Mouse (Mus musculus): ENCODE measurements around the gene Dbi.

Dbi gene

DNA sequence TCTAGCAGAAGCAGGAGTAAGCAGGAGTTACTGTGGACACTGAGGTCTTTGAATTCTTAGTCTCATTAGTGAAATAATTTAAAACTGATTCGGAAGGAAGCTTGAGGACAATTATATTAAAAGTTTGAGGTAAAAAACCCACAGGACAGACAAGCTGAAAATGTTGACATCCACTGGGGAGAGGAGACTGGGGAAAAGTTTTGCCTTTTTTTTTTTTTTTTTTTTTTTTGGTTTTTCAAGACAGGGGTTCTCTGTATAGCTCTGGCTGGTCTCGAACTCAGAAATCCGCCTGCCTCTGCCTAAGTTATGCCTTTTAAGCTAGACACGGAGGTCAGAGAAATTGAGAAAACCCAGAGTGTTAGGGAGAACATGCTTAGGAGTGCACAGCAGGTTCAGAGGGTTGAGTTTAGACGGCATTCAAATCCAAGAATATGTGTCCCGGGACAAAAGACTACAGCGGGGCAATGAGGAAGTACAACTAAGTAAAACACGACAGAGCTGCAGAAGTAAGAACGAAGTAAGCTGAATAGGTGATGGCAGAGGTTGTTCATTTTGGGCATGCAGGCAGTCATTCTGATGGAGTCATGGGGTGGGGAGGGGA, 1.2 kb upstream of the Dbi start:
- in situ Hi-C loops (cut with MboI, MseI): loop anchor here (10.0 kb wide), 1 partner anchor 1727 kb away; no protein-coding TSS in a partner anchor

DNA sequence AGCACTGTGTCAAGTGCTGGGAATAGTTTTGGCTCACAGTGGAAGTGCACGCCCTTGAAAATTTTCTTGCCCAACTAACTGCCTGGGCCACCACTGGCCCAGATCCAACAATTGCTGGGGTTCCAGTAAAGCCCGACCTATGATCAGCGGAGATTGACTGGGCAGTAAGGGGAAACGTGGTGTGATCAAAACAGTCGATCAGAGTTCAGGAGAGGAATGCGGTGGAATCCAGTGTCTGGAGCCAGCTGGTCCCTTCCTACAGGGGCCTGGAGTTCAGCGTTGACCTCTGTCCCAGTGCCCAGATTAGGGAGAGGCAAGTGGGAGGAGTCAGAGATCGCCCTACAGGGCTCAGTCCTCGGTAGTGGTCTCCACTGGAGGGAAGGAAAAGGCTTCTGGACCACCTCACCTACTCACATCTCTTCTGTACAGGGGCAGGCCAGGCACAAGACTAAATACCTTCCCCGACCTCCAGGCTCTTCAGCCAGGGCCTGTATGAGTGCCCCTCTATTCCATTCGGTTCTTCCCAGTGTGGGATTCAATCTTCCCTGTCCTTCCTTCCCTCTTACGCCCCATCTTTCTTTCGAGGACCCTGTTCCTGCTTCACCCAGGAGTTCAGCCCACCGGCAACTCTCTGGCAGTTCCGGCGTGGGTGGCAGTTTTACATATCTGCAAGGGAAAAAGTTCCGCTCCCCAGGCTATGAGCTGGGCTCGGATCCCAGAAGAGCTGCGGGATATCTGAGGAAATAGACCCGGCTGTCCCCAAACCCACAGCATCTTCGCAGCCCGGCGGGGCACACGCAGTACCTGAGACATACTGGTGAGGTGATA, 523 bp downstream of the Dbi start:
- in situ Hi-C loops (cut with MboI, MseI): loop anchor here (10.0 kb wide), 1 partner anchor 1726 kb away; no protein-coding TSS in a partner anchor

DNA sequence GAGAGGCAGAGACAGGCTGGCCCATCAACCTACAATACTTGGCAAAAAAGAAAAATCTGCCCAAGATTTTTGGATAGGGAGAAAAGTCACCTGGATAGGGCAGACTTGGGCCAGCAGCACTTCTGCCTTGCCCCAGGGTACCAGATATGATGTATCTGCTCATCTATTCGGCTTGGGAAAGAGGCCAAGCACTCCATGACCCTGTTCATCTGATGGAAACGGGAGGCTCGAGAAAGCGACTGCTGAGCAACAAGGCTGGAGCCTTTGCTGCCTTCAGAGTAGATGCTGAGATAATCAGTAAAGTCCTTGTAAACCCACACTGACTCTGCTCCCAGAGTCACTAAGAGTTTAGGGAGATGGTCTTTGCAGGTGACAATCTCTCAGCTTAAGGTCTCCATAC, 1.5 kb downstream of the Dbi start:
- in situ Hi-C loops (cut with MboI, MseI): no loop called here

DNA sequence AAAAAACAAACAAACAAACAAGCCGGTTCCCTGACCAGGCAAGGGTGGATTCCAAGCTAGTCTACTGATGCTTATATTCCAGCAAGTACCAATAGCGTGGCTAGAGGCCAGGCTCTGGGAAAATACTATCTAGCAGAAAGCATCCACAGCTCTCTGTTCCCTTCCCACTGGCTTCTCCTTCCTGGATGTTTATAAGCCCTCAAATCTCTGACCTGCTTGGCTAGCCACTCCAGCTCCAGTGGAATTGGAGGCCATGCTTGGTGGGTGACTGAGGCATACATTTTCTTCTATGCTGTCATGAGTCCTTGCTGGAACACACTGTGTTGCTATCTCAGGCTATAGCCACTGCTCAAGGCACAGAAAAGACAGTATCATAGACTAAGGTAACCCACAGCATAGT, 2.0 kb downstream of the Dbi start:
- in situ Hi-C loops (cut with MboI, MseI): no loop called here

GRCm38 (mm10) chr1:120116106-120116505, 4.8 kb downstream of the Dbi start:
- in situ Hi-C loops (cut with MboI, MseI): no loop called here

- in situ Hi-C loops (cut with MboI, MseI): no loop called here
Observed at GRCm38 (mm10) chr1:120115671-120116081, 5.2 kb downstream of the Dbi start.

GRCm38 (mm10) chr1:120112251-120113187, 8.4 kb downstream of the Dbi start:
- in situ Hi-C loops (cut with MboI, MseI): no loop called here

GRCm38 (mm10) chr1:120111766-120112165, 9.1 kb downstream of the Dbi start:
- in situ Hi-C loops (cut with MboI, MseI): no loop called here

GRCm38 (mm10) chr1:120109741-120110432, 11.0 kb downstream of the Dbi start:
- in situ Hi-C loops (cut with MboI, MseI): no loop called here

GRCm38 (mm10) chr1:120105556-120105959, 15.3 kb downstream of the Dbi start:
- in situ Hi-C loops (cut with MboI, MseI): no loop called here

- in situ Hi-C loops (cut with MboI, MseI): no loop called here
Observed at GRCm38 (mm10) chr1:120101227-120101609, 19.7 kb downstream of the Dbi start.

GRCm38 (mm10) chr1:120100456-120101226, 20.2 kb downstream of the Dbi start:
- in situ Hi-C loops (cut with MboI, MseI): no loop called here

DNA sequence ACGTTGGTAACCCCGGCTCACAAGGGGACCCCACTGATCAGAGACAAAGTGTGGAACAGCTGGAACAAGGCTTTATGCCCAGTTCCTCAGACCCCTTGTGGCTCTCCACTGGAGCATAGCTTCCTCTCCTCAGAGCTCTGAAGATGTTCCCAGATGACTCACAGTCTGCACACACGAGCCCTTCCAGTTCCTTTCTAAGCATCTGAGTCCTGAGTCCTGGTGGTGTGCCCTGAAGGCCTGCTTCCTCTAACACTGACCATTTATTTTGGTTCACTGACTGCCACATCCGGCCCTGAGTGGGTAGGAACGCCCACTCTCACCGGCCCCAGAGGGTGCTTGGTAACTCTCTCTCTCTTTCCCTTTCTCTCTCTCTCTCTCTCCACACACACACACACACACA, 21.4 kb downstream of the Dbi start:
- in situ Hi-C loops (cut with MboI, MseI): no loop called here

DNA sequence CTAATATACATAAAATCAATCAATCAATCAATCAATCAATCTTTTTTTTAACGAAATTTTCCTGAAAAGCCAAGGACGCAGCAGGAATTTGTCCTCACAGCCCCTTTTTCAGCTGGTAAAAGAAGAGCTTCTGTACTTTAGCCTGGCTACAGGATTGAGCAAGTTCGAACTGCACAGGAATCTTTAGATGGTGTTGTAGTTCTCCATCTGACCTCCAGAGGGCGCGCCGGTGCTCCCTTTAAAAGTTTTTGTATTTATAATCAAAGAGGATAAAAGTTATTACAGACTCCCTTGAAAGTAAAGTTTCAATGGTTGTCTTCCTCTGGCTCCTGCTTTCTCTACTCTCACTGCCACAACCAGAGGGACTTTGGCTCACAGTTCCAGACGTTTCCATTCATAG, 22.6 kb downstream of the Dbi start:
- in situ Hi-C loops (cut with MboI, MseI): no loop called here

DNA sequence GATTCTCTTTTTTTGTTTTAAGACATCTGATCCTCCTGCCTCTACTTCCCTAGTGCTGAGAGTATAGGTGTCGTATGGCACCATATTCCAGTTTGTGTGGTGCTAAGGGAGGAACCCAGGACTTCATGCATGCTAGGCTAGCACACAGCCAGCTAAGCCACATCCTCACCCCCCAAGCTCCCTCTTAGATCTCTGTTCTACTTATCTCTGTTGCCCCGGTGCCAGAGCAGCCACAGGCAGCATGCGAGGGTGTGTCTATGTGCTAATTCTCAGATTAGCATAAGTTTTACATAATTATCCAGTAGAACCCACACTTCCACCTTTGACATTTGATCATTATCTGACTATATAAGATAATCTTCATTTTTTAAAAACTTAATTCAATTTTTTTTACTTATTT, 26.0 kb downstream of the Dbi start:
- in situ Hi-C loops (cut with MboI, MseI): loop anchor here (5.0 kb wide), 1 partner anchor 63 kb away; no protein-coding TSS in a partner anchor

DNA sequence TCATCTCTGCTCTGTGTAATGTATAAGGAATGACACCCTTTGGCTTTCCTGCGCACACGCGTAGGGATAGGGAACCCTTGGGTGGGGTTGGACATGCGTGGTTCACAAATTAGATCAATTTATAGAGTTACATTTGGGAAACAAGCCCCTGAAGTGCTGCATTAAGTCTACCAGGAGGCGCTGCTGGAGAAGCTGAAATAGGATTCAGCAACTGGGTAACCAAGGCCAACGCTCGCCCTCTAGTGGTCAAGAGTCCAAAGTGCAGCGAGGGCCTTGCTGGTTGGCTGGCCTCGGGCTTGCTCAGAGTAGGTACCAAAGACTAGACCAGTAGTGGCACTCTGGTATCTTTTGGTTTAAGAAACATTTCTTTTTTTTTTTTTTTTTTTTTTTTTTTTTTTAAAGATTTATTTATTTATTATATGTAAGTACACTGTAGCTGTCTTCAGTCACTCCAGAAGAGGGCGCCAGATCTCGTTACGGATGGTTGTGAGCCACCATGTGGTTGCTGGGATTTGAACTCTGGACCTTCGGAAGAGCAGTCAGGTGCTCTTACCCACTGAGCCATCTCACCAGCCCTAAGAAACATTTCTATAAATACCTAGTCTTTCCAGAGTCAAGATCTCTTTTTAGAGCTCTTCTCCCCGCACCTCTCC, 27.3 kb downstream of the Dbi start:
- in situ Hi-C loops (cut with MboI, MseI): loop anchor here (5.0 kb wide), 1 partner anchor 61 kb away; no protein-coding TSS in a partner anchor

GRCm38 (mm10) chr1:120090880-120091570, 29.9 kb downstream of the Dbi start:
- in situ Hi-C loops (cut with MboI, MseI): loop anchor here (5.0 kb wide), 1 partner anchor 59 kb away; no protein-coding TSS in a partner anchor

DNA sequence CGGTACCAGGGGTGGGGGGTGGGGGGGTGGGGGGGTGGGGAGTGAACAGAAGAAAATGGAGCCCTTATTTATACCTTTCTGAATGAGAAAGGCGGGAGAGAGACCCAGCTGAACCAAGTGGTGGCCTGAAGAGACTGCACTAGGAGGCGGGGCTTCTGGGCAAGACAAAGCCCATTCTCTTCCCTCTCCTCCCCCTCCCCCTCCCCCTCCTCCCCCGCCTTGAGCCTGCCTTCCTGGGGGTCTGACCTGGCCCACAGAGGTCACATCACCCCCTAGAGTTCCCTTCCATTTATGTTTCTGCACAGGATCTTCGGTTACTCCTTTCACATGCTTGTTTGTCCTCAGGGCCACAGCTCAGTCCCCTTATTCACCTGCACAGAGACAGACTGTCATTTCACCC, 31.7 kb downstream of the Dbi start:
- in situ Hi-C loops (cut with MboI, MseI): no loop called here

GRCm38 (mm10) chr1:120086644-120087043, 34.2 kb downstream of the Dbi start:
- in situ Hi-C loops (cut with MboI, MseI): no loop called here

All from T-helper 1 cell (primary cell).